Mouse (Mus musculus) hindbrain, embryonic 14.5 days (tissue): ENCODE results near the gene Dbp. TPM values are rescaled to one million over a fixed set of nuclear protein-coding genes. Genes with fewer than 3 reads are reported as not detected.

Experiments used
- ATAC-seq: fragments of 200-750 bp; cut with Nextera tagmentation; 2 replicates; pipeline ENCODE4 v1.8.0; 2017; ENCODE audit warnings: moderate number of reproducible peaks, mild to moderate bottlenecking, moderate TSS enrichment, moderate library complexity; ENCODE audit not compliant: low FRiP score
- DNase-seq: peaks from one replicate; pipeline ENCODE4 v3.0.0-alpha.2; 2015; ENCODE audit warnings: low spot score
- H3K27ac ChIP-seq: fragments of 300-500 bp; sonication (generic); 2 replicates; pipeline ENCODE4 v1.5.1; 2014; ENCODE audit warnings: mild to moderate bottlenecking, moderate library complexity
- H3K27me3 ChIP-seq: fragments of 300-500 bp; sonication (generic); 2 replicates; pipeline ENCODE4 v1.6.1; 2014; ENCODE audit warnings: mild to moderate bottlenecking, low read length, mixed read lengths; ENCODE audit not compliant: control insufficient read depth, insufficient read depth
- H3K36me3 ChIP-seq: fragments of 300-500 bp; sonication (generic); replicated peaks from 2 replicates; pipeline ENCODE4 v1.6.1; 2014; ENCODE audit not compliant: control insufficient read depth, insufficient read depth
- H3K4me1 ChIP-seq: fragments of 300-500 bp; sonication (generic); replicated peaks from 2 replicates; pipeline ENCODE4 v1.6.1; 2014; ENCODE audit warnings: antibody characterized with exemption, low read length, mixed read lengths; ENCODE audit not compliant: control insufficient read depth, insufficient read depth
- H3K4me2 ChIP-seq: fragments of 300-500 bp; sonication (generic); replicated peaks from 2 replicates; pipeline ENCODE4 v1.6.1; 2014; ENCODE audit warnings: mild to moderate bottlenecking, moderate library complexity
- H3K4me3 ChIP-seq: fragments of 300-500 bp; sonication (generic); replicated peaks from 2 replicates; pipeline ENCODE4 v1.5.1; 2014; ENCODE audit warnings: mild to moderate bottlenecking, low read length
- H3K9ac ChIP-seq: fragments of 300-500 bp; sonication (generic); 2 replicates; pipeline ENCODE4 v1.6.1; 2014
- H3K9me3 ChIP-seq: fragments of 300-500 bp; sonication (generic); 2 replicates; pipeline ENCODE4 v1.6.1; 2016; ENCODE audit warnings: low read length; ENCODE audit not compliant: control insufficient read depth
- WGBS: fragments of 180-500 bp; shearing (Covaris S2); extraction: QIAGEN DNeasy Blood & Tissue Kit; methylation state at CpG from one replicate; pipeline ENCODE4 v1.1.7; 2014; 5-methylcytosine and 5-hydroxymethylcytosine counted together
- polyA plus RNA-seq: library from polyadenylated mRNA; unstranded; fragments of >200 nt; fragmentation: Nextera tagmentation; extraction: Ambion mirVana; gene quantifications from 2 replicates; pipeline ENCODE4 v1.2.1, GENCODE M21; 2014

Gene Dbp
- polyA plus RNA-seq, 1 experiment from 2014 or later: 3.9 TPM

GRCm38 (mm10) chr7:45727625-45728024 is 22.7 kb downstream of the Dbp start:
- H3K4me1 ChIP-seq: no peaks in the 10 kb centered on the region
- H3K9ac ChIP-seq: no peak overlapping the region
- H3K27me3 ChIP-seq: no peaks in the 10 kb centered on the region
- no peak overlapping the region for H3K4me2 ChIP-seq
- 86% methylated on average over 3 of the region's 3 CpGs for WGBS
- no peak overlapping the region for H3K27ac ChIP-seq
- peaks cover 48% of the 10 kb centered on the region for H3K36me3 ChIP-seq
- DNase-seq: no peak
- no peak overlapping the region for H3K4me3 ChIP-seq
- no peaks in the 10 kb centered on the region for H3K9me3 ChIP-seq
- no peak for ATAC-seq

- ATAC-seq: no peak
- no peak for DNase-seq
- 18% methylated on average over 16 of the region's 16 CpGs for WGBS
- Histone ChIP-seq H3K4me2 (no peak overlapping the region), H3K4me1 (no peaks in the 10 kb centered on the region), H3K4me3 (no peak overlapping the region), H3K27ac (no peak overlapping the region), H3K9ac (no peak overlapping the region), H3K9me3 (no peaks in the 10 kb centered on the region), H3K27me3 (no peaks in the 10 kb centered on the region), H3K36me3 (peaks cover 17% of the 10 kb centered on the region)
These were observed 26.0 kb downstream of the Dbp start for GRCm38 (mm10) chr7:45730727-45731431.

- Histone ChIP-seq H3K9me3 (no peaks in the 10 kb centered on the region), H3K4me3 (no peak overlapping the region), H3K27ac (no peak overlapping the region), H3K9ac (no peak overlapping the region), H3K27me3 (no peaks in the 10 kb centered on the region), H3K36me3 (no peaks in the 10 kb centered on the region; the same call in 1 of the 2 replicates), H3K4me1 (no peaks in the 10 kb centered on the region), H3K4me2 (no peak overlapping the region)
- ATAC-seq (no peak), DNase-seq (no peak)
- 85% methylated on average over 5 of the region's 5 CpGs for WGBS
These were observed 28.6 kb downstream of the Dbp start for GRCm38 (mm10) chr7:45733477-45733876.

- Histone ChIP-seq H3K4me2 (no peak overlapping the region), H3K9me3 (no peaks in the 10 kb centered on the region)
- WGBS: 6% methylated on average over 9 of the region's 9 CpGs
These were observed 34.4 kb downstream of the Dbp start for GRCm38 (mm10) chr7:45739162-45739763.

GRCm38 (mm10) chr7:45739820-45740219 is 34.9 kb downstream of the Dbp start:
- H3K9ac ChIP-seq: no peak overlapping the region
- ATAC-seq (no peak), DNase-seq (no peak)
- no peaks in the 10 kb centered on the region for H3K36me3 ChIP-seq
- no peak overlapping the region for H3K27ac ChIP-seq
- H3K4me3 ChIP-seq: no peak overlapping the region
- WGBS: 67% methylated on average over 10 of the region's 10 CpGs
- H3K4me2 ChIP-seq: no peak overlapping the region
- no peaks in the 10 kb centered on the region for H3K9me3 ChIP-seq
- H3K27me3 ChIP-seq: no peaks in the 10 kb centered on the region
- no peaks in the 10 kb centered on the region for H3K4me1 ChIP-seq

More at GRCm38 (mm10) chr7:45739162-45739763, 34.4 kb downstream of the Dbp start:
- no peaks in the 10 kb centered on the region for H3K36me3 ChIP-seq
- no peaks in the 10 kb centered on the region for H3K4me1 ChIP-seq
- H3K27ac ChIP-seq: no peak overlapping the region
- DNase-seq (peak; percentile 88), ATAC-seq (peak; percentile 82; the same call in 1 of the 2 replicates)
- H3K27me3 ChIP-seq: no peaks in the 10 kb centered on the region
- no peak overlapping the region for H3K9ac ChIP-seq
- H3K4me3 ChIP-seq: no peak overlapping the region

GRCm38 (mm10) chr7:45741308-45741707 is 36.4 kb downstream of the Dbp start:
- no peaks in the 10 kb centered on the region for H3K27me3 ChIP-seq
- no peak overlapping the region for H3K9ac ChIP-seq
- no peaks in the 10 kb centered on the region for H3K36me3 ChIP-seq
- DNase-seq: no peak
- H3K4me3 ChIP-seq: no peak overlapping the region
- H3K27ac ChIP-seq: no peak overlapping the region
- WGBS: 84% methylated on average over 12 of the region's 12 CpGs
- no peak overlapping the region for H3K4me2 ChIP-seq
- no peaks in the 10 kb centered on the region for H3K9me3 ChIP-seq
- no peaks in the 10 kb centered on the region for H3K4me1 ChIP-seq
- no peak for ATAC-seq

GRCm38 (mm10) chr7:45741777-45742176 is 36.9 kb downstream of the Dbp start:
- Histone ChIP-seq H3K4me2 (peak overlapping the region; percentile 18; the same call in 1 of the 2 replicates), H3K4me1 (no peaks in the 10 kb centered on the region), H3K36me3 (no peaks in the 10 kb centered on the region), H3K9me3 (no peaks in the 10 kb centered on the region), H3K4me3 (no peak overlapping the region), H3K27ac (no peak overlapping the region), H3K9ac (no peak overlapping the region; the same call in 1 of the 2 replicates), H3K27me3 (no peaks in the 10 kb centered on the region)
- ATAC-seq: no peak
- WGBS: 37% methylated on average over 11 of the region's 11 CpGs
- no peak for DNase-seq

- no peak for ATAC-seq
- H3K9me3 ChIP-seq: no peaks in the 10 kb centered on the region
- no peak overlapping the region for H3K4me3 ChIP-seq
- H3K27ac ChIP-seq: no peak overlapping the region
- no peaks in the 10 kb centered on the region for H3K27me3 ChIP-seq
- WGBS: 42% methylated on average over 19 of the region's 19 CpGs
- no peaks in the 10 kb centered on the region for H3K4me1 ChIP-seq
- no peaks in the 10 kb centered on the region for H3K36me3 ChIP-seq
- no peak for DNase-seq
- no peak overlapping the region for H3K9ac ChIP-seq
- peak overlapping the region; percentile 18; the same call in 1 of the 2 replicates for H3K4me2 ChIP-seq
These were observed 37.5 kb downstream of the Dbp start for GRCm38 (mm10) chr7:45742338-45742737.

GRCm38 (mm10) chr7:45744387-45744786 is 39.5 kb downstream of the Dbp start:
- Histone ChIP-seq H3K27ac (no peak overlapping the region), H3K4me3 (no peak overlapping the region), H3K4me1 (no peaks in the 10 kb centered on the region; the same call in 1 of the 2 replicates), H3K27me3 (no peaks in the 10 kb centered on the region), H3K9me3 (no peaks in the 10 kb centered on the region), H3K36me3 (no peaks in the 10 kb centered on the region), H3K9ac (no peak overlapping the region), H3K4me2 (no peak overlapping the region)
- WGBS: 50% methylated on average over 2 of the region's 2 CpGs
- DNase-seq: peak; percentile 60
- no peak for ATAC-seq
